Mouse (Mus musculus) myocyte (in vitro differentiated cells): ENCODE results near the gene Dmrt1.

Source experiments
- CEBPB ChIP-seq: IDR thresholded peaks from 2 replicates; pipeline ENCODE4 v1.6.1; 2011; ENCODE audit warnings: mild to moderate bottlenecking, moderate library complexity; ENCODE audit not compliant: poor library complexity, insufficient read depth, severe bottlenecking
- E2F4 ChIP-seq: IDR thresholded peaks from one replicate; pipeline ENCODE4 v1.6.1; 2011; ENCODE audit warnings: mild to moderate bottlenecking, control low read depth, moderate library complexity; ENCODE audit not compliant: insufficient read depth
- MAX ChIP-seq: IDR thresholded peaks from one replicate; pipeline ENCODE4 v1.6.1; 2011; ENCODE audit warnings: low read depth, mild to moderate bottlenecking, control low read depth
- MYOD1 ChIP-seq, 3 experiments: IDR thresholded peaks; one replicate each; pipeline ENCODE4 v1.6.1; 2011; ENCODE audit warnings: control low read depth in 2 of 3, low read depth in 2 of 3, mild to moderate bottlenecking in 2 of 3, moderate library complexity in 1 of 3; ENCODE audit not compliant: insufficient read length in 2 of 3, control insufficient read depth in 1 of 3
- MYOG ChIP-seq, 3 experiments: IDR thresholded peaks; one replicate each; pipeline ENCODE4 v1.6.1; 2011; ENCODE audit warnings: control low read depth in 2 of 3, low read depth in 2 of 3, mild to moderate bottlenecking in 2 of 3; ENCODE audit not compliant: insufficient read length in 2 of 3, control insufficient read depth in 1 of 3, insufficient read depth in 1 of 3
- POLR2A ChIP-seq: IDR thresholded peaks from one replicate; pipeline ENCODE4 v1.6.1; 2011; ENCODE audit warnings: low read depth, mild to moderate bottlenecking, control low read depth, moderate library complexity; ENCODE audit not compliant: insufficient read length
- POLR2AphosphoS2 ChIP-seq: IDR thresholded peaks from one replicate; pipeline ENCODE4 v1.6.1; 2011; ENCODE audit warnings: low read depth, control low read depth; ENCODE audit not compliant: insufficient read length
- REST ChIP-seq: IDR thresholded peaks from one replicate; pipeline ENCODE4 v1.6.1; 2011; ENCODE audit warnings: mild to moderate bottlenecking, control low read depth, moderate library complexity; ENCODE audit not compliant: insufficient read depth, insufficient read length
- SRF ChIP-seq: IDR thresholded peaks from one replicate; pipeline ENCODE4 v1.6.1; 2011; ENCODE audit warnings: low read depth; ENCODE audit not compliant: control insufficient read depth, insufficient read length
- TCF12 ChIP-seq: IDR thresholded peaks from one replicate; pipeline ENCODE4 v1.6.1; 2011; ENCODE audit warnings: mild to moderate bottlenecking, control low read depth; ENCODE audit not compliant: poor library complexity, insufficient read depth, severe bottlenecking
- TCF3 ChIP-seq: IDR thresholded peaks from one replicate; pipeline ENCODE4 v1.6.1; 2011; ENCODE audit warnings: low read depth, control low read depth; ENCODE audit not compliant: insufficient read length
- USF1 ChIP-seq: IDR thresholded peaks from one replicate; pipeline ENCODE4 v1.6.1; 2011; ENCODE audit warnings: low read depth, mild to moderate bottlenecking, control low read depth, moderate library complexity

- TF ChIP-seq E2F4 (no peak), TCF12 (no peak), USF1 (no peak), MYOD1 (IDR thresholded peaks at IDR 0.05; ENCODE audit: control insufficient read depth in 1 of 3, insufficient read length in 2 of 3, low read depth in 2 of 3) (no peak), POLR2A (no peak), POLR2AphosphoS2 (no peak), MAX (no peak), CEBPB (no peak), TCF3 (no peak), MYOG (IDR thresholded peaks at IDR 0.05; ENCODE audit: control insufficient read depth in 1 of 3, insufficient read depth in 1 of 3, insufficient read length in 2 of 3, low read depth in 2 of 3) (no peak), SRF (no peak), REST (no peak)
These were observed 96.5 kb downstream of the Dmrt1 start for GRCm38 (mm10) chr19:25601966-25602365.
